Mouse (Mus musculus): ENCODE results near the gene Kremen1. TPM values are rescaled to one million over a fixed set of nuclear protein-coding genes. Genes with fewer than 3 reads are reported as not detected.

Gene Kremen1
- polyA plus RNA-seq (2012; rRNA removed) = 22.0 and 23.5 TPM in 2 replicates

GRCm38 (mm10) chr11:5261508-5262392 is at the start of gene Kremen1:
TSS of gene Kremen1 (minus strand) at chr11:5261558.

DNA sequence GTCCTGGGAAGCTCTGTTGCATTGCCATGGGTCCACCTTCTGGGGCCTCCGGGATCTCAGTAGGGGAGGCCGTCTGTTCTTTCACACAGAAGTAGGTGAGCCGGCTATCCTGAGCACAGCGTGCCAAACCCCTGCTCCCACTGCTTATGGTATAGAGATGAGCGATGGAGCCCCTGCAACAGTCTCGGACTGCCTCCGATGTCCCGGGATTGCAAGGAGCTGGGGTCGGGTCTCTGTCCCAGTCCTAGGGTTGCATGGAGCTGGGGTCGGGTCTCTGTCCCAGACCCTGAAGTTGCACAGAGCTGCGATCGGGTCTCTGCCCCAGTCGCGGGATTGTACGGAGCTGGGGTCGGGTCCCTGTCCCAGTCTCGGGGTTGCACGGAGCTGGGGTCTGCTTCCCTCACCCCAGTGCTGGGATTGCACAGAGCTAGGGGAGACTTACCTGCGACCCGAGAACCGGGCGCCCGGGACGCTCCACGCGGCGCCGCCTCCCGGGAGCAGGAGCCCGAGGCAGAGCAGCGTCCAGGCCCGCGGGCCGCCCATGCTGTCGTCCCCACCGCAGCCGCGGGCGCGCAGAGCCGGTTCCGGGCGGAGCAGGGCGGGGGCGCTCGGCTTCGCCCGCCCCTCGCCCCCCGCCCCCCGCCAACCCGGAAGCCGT is 109.5 kb downstream of the Kremen1 start, which contains the start of gene Emid1:
Gene Emid1, minus strand, starts transcription at position 578 of the 658 bp plus-strand sequence.

Other genes with a start within 250 kb of the Kremen1 start
- gene Rasl10a, start 203.4 kb downstream of the Kremen1 start, polyA plus RNA-seq (2012; rRNA removed) = 2.4 and 2.8 TPM in 2 replicates
- gene Gas2l1, start 196.2 kb downstream of the Kremen1 start, polyA plus RNA-seq (2012; rRNA removed) = 135 and 142 TPM in 2 replicates
- gene Rhbdd3, start 162.6 kb downstream of the Kremen1 start, polyA plus RNA-seq (2012; rRNA removed) = 26.0 and 28.7 TPM in 2 replicates
- 222 and 233 TPM in 2 replicates for gene Ewsr1, start 162.3 kb downstream of the Kremen1 start, polyA plus RNA-seq (2012; rRNA removed)
- 41.2 and 49.5 TPM in 2 replicates for gene Emid1, start 109.3 kb downstream of the Kremen1 start, polyA plus RNA-seq (2012; rRNA removed)
- gene Znrf3, start 183.3 kb upstream of the Kremen1 start, polyA plus RNA-seq (2012; rRNA removed) = 6.9 and 7.3 TPM in 2 replicates

Data from colon, adult 2 months (tissue).